Mouse (Mus musculus) monocyte, adult 2 months (primary cell): ENCODE measurements around the gene Ankrd17.

Experiments
- DNase-seq, 2 experiments: peaks; one replicate each; pipeline ENCODE4 v3.0.0; 2022; ENCODE audit warnings: low spot score in 2 of 2, low read depth in 1 of 2

Ankrd17 gene

DNA sequence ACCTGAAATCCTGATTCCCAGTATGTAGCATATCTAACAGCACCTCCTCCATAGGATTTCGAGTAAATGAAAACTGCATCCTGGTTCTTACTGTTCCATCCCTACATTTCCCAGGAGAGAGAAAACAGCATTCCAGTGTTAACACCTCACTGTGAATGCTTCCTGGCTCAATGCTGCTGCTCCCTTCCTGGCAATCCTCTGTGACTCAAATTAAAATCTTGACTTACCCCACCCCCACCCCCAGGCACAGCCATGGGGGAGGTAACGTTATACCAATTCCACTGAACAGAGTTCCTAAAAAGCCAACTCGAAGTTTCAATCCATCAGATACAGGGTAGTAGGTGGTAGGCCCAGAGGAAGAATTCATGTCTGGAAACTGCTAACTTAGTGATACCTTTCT, 143.4 kb downstream of the Ankrd17 start:
- DNase-seq: no peak

DNA sequence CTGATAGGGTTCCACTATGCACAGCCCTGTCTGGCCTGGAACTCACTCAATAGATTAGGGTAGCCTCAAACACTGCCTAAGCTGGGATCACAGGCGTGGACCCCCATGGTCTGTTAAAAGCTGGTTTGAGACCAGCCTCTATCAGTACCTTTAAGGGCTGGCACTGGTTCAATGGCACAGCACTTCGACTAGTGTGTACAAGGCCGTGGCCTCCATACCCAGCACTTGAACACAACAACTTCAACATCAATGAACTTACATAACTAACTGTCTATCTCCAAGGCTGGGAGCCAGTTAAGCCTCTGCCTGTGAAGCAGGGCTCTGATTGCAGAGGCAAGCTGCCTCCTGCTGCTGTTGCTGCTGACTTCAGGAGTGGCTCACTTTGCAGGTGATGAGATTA, 148.6 kb downstream of the Ankrd17 start:
- DNase-seq: no peak

DNA sequence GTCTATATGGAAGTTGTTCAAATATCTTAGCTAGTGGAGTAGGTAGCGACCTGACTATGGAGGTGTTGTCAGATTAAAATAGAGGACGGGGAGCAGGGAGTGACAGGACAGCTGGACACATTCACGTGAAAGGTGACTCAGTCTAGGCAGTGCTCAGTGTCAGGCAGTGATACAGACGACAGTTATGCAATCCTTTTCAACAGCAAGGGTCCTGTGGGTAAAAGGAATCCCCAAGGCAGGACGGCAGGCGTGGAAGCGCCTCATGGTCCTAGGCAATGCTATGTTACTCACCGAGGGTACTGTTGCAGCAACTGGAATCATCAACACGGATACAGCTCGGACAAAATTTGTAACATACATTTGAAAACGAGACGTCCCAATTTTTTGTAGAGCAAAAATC, 149.2 kb downstream of the Ankrd17 start:
- DNase-seq: no peak

DNA sequence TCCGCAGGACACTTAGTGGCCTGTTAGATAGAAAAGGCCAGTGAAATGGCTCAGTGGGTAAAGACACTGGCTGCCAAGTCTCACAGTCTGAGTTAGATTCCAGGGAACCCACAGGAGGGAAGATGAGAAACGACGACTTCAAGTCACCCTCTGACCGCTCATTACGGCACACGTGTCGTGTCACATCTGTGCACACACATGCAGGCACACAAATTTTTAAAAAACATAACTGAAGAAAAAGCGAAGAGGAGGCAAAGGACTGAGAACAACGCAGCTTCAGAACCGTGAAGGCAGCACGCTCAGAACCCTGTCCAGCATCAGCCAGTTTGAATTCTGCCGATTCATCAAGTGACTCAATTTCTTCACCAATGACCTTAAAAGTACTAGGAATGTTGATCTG, 153.0 kb downstream of the Ankrd17 start:
- no peak for DNase-seq

DNA sequence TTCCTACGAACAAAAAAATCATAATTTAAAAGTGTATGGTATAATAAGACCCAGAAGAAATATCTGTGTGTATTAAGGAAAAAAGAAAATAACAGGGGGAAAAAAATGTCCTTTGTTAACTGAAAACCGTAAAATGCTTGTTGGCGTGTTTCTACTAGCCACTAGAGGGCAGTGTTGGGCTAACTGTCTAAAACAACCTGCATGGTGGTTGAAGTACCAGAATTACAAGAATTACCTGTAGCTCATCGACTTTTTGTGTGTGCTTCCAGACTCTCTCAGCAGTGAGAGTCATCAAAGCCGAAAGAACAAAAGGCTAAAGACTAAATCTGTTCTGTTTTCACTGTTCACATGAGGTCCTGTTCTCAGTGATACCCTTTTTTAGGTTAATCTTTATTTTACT, 163.2 kb downstream of the Ankrd17 start:
- DNase-seq: no peak

DNA sequence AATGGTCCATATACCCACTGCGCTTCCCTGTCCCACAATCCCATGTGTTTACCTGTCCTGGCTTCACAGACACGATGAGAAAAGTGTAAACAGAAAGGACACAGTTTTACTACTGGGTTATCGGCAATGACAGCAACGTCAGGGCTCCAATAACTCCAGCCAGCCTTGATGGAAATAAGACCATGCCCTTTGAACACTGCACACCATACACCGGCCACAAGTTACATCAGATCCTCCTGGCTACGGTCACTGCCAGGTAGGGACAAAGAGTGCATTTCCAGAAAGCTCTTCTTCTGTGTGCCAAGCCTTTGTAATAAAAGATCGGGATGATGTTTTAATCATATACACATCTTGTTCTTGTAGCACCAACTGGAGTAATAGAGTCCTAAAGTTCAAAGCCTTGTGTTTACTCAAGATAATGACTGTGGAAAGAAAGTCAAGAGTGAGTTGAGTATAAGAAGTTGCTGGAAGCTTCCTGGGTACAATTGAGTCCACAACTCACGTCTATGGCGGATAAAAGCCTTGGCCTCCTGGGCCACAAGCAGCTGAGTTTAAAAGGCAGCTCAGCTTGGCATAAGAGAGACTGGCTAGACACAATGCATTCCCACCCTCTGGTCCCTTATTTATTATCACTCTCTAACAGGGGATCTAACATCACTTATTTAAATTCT, 163.8 kb downstream of the Ankrd17 start:
- DNase-seq: no peak

DNA sequence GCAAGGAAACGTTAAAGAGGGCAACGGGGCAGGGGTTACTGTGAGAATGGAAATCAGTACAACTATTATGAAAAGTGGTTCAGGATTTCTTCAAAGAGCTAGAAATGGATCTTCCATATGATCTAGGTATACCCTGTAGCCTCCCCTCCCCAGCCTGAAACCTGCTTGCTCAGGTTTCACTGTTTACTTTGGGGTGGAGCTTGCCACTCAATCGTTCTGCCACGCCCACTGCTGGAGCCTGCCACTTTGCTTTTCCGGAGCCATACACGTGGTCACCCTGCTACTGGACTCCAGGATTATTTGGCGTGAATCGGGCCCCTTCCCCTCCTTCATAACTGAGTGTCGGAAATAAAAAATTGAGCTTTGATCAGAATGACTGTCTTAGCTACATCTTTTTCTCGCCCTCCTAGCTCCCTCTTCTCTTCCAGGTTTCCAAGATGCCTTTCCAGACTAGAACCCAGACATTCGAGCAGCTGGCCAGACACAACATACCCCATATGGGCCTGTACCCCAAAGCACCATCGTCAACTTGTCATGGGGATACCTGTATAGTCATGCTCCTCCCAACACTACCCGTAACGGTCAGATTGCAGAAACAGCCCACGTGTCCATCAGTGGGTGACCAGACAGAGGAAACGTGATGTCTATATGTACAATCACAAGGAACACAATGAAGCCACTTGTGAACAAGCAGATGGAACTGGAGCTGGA, 166.3 kb downstream of the Ankrd17 start:
- DNase-seq: no peak

GRCm38 (mm10) chr5:90194831-90195230, 171.5 kb downstream of the Ankrd17 start:
- DNase-seq: no peak

- no peak for DNase-seq
These were observed 183.6 kb downstream of the Ankrd17 start for GRCm38 (mm10) chr5:90182782-90183181.

DNA sequence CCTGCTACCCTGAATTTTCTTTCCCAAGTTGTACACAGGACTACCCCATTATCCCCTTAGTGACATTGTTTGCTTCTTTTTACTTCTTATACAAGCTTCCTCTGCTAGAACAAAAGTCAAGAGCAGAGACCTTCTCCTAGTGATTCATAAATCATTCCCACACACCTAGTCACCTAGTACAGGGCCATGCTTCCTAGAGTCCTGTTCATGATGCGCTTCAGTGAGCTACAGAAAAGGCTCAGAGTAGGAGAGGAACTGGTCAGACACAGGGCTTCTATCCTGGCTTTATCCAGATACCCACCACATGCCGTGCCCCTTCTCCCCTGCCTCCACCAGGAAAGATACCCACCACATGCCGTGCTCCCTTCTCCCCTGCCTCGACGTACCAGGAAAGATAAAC, 187.3 kb downstream of the Ankrd17 start:
- no peak for DNase-seq

- DNase-seq: no peak
These were observed 188.3 kb downstream of the Ankrd17 start for GRCm38 (mm10) chr5:90178116-90178515.
